Comparison of ENCODE assay signal across 9 mouse cellular contexts in genomic region chr11:54304471-54304873, GRCm38 (mm10). TPM values are rescaled to one million over a fixed set of nuclear protein-coding genes. Genes with fewer than 3 reads are reported as not detected.
A peak's percentile ranks its signal among the peaks of the same experiment; 100 is the strongest.
DNase-seq lines count a peak whose midpoint lies in the region; ATAC-seq and TF ChIP-seq lines count a peak whose summit lies in the region.
"Had no signal": no experiment of that assay in that cellular context is flagged by ENCODE, and none has a peak within 500 bp of the region (broad histone marks: within the 10 kb centered on the region; RNA-seq: fewer than 3 reads in every experiment).

No protein-coding gene starts in this region.

- peak overlapping the region; percentile 69 for H3K4me2 ChIP-seq in forebrain, embryonic 15.5 days (replicated peaks)
- H3K4me2 ChIP-seq in liver, postnatal 0 days (ENCODE audit: low read depth, low read length) = peak overlapping the region; percentile 79

- no peaks in the 10 kb centered on the region for H3K9me3 ChIP-seq in heart, embryonic 10.5 days
- no peaks in the 10 kb centered on the region for H3K9me3 ChIP-seq in ES-E14 (ENCODE audit: control insufficient read depth, insufficient read depth, low read depth, low read length)
- no peaks in the 10 kb centered on the region for H3K9me3 ChIP-seq in forebrain, embryonic 15.5 days
- no peaks in the 10 kb centered on the region for H3K9me3 ChIP-seq in liver, postnatal 0 days (ENCODE audit: low read length)

- no peak for ATAC-seq in forebrain, embryonic 15.5 days (replicated peaks)
- no peak for ATAC-seq in liver, postnatal 0 days
- ATAC-seq in granulocyte monocyte progenitor cell, adult 5-6 weeks (replicated peaks; ENCODE audit: poor library complexity, severe bottlenecking) = no peak

- no peak for TF ChIP-seq CTCF in liver, postnatal 0 days (IDR thresholded peaks at IDR 0.05; ENCODE audit: low read depth)

- DNase-seq in heart, embryonic 10.5 days (ENCODE audit: low spot score) = no peak
- no peak for DNase-seq in heart, postnatal 14 days
- DNase-seq in ES-E14 (ENCODE audit: low read depth, low spot score) = no peak
- DNase-seq in liver, postnatal 0 days = peak; percentile 13
- no peak for DNase-seq in ovary, postnatal 36 days (ENCODE audit: low spot score)
- no peak for DNase-seq in layer of hippocampus, postnatal 36 days

- H3K27ac ChIP-seq in heart, embryonic 10.5 days = no peak overlapping the region; the same call in 1 of the 2 replicates
- no peak overlapping the region for H3K27ac ChIP-seq in ES-E14 (ENCODE audit: insufficient read depth, low read depth, low read length, poor library complexity, severe bottlenecking)
- peak overlapping the region; percentile 86 for H3K27ac ChIP-seq in forebrain, embryonic 15.5 days (replicated peaks)
- no peak overlapping the region for H3K27ac ChIP-seq in liver, postnatal 0 days (ENCODE audit: low read depth)

- peak overlapping the region; percentile 51 for H3K9ac ChIP-seq in ES-E14 (ENCODE audit: insufficient read depth, low read depth, low read length, poor library complexity, severe bottlenecking)
- H3K9ac ChIP-seq in forebrain, embryonic 15.5 days (replicated peaks) = peak overlapping the region; percentile 77
- no peak overlapping the region for H3K9ac ChIP-seq in liver, postnatal 0 days (replicated peaks)

- in situ Hi-C loops in ES-E14 (cut with MboI; ENCODE audit: low sequenced_read_pairs in 2 of 2, unreplicated experiment in 2 of 2) = no loop called here

- no peak for TF ChIP-seq EP300 in liver, postnatal 0 days (IDR thresholded peaks at IDR 0.05; ENCODE audit: low read depth)

- WGBS in heart, embryonic 10.5 days = 3% methylated on average over 7 of the region's 7 CpGs
- WGBS in forebrain, embryonic 15.5 days = 3% methylated on average over 7 of the region's 7 CpGs
- 12% methylated on average over 6 of the region's 7 CpGs for WGBS in liver, postnatal 0 days (ENCODE audit: insufficient replicate concordance)

- peaks cover 51% of the 10 kb centered on the region for H3K27me3 ChIP-seq in heart, embryonic 10.5 days (ENCODE audit: insufficient read depth, poor library complexity, severe bottlenecking)
- H3K27me3 ChIP-seq in forebrain, embryonic 15.5 days = no peaks in the 10 kb centered on the region
- H3K27me3 ChIP-seq in liver, postnatal 0 days (ENCODE audit: insufficient read depth, low read length) = peaks cover 34% of the 10 kb centered on the region

- peak overlapping the region; percentile 70 for H3K4me3 ChIP-seq in heart, embryonic 10.5 days
- peak overlapping the region; percentile 61 to 90 for H3K4me3 ChIP-seq in ES-E14 (ENCODE audit: insufficient read depth in 1 of 2, low read depth in 1 of 2, low read length in 2 of 2, poor library complexity in 1 of 2, severe bottlenecking in 1 of 2)
- H3K4me3 ChIP-seq in forebrain, embryonic 15.5 days = peak overlapping the region; percentile 91
- H3K4me3 ChIP-seq in liver, postnatal 0 days (ENCODE audit: low read depth, low read length) = peak overlapping the region; percentile 47

- peaks cover 12% of the 10 kb centered on the region for H3K4me1 ChIP-seq in heart, embryonic 10.5 days
- H3K4me1 ChIP-seq in ES-E14 (ENCODE audit: control insufficient read depth in 2 of 2, insufficient read depth in 2 of 2, low read length in 2 of 2, poor library complexity in 1 of 2) = peaks cover 0 to 6% of the 10 kb centered on the region in 2 experiments; a peak in 1 of 4 replicates
- H3K4me1 ChIP-seq in forebrain, embryonic 15.5 days = peaks cover 41% of the 10 kb centered on the region
- H3K4me1 ChIP-seq in liver, postnatal 0 days (ENCODE audit: insufficient read depth) = peaks cover 7% of the 10 kb centered on the region; the same call in 1 of the 2 replicates

- H3K36me3 ChIP-seq in heart, embryonic 10.5 days = no peaks in the 10 kb centered on the region
- H3K36me3 ChIP-seq in ES-E14 (ENCODE audit: control insufficient read depth, insufficient read depth, low read length, poor library complexity, severe bottlenecking) = no peaks in the 10 kb centered on the region
- H3K36me3 ChIP-seq in forebrain, embryonic 15.5 days = no peaks in the 10 kb centered on the region
- H3K36me3 ChIP-seq in liver, postnatal 0 days (replicated peaks; ENCODE audit: insufficient read depth, low read length) = no peaks in the 10 kb centered on the region

- intact Hi-C loops in heart, postnatal 14 days (cut with DNase I) = no loop called here

TF ChIP-seq in ES-E14, 5 proteins besides CTCF, POLR2A, EP300 and RAD21:
- TF ChIP-seq CHD2 (IDR thresholded peaks at IDR 0.05; ENCODE audit: low read depth, low read length) (no peak), HCFC1 (IDR thresholded peaks at IDR 0.05; ENCODE audit: borderline replicate concordance, insufficient read depth, low read length) (no peak), ZC3H11A (IDR thresholded peaks at IDR 0.05; ENCODE audit: borderline replicate concordance, low read depth, low read length) (no peak), ZNF384 (IDR thresholded peaks at IDR 0.05; ENCODE audit: low read depth, low read length) (no peak)

RNA-seq across cellular contexts. Expression of gene Acsl6, which starts 0.9 kb away (rescaled TPM):
- 1.1 and 1.2 TPM in 2 replicates for polyA plus RNA-seq in heart, embryonic 10.5 days (2016; fragmentation: Nextera tagmentation; extraction: Ambion mirVana)
- total RNA-seq in heart, postnatal 14 days (2021) = 1 to 10 TPM; 1.2 to 1.5 TPM
- 3.7 and 5.3 TPM in 2 replicates for total RNA-seq in ES-E14 (2012; rRNA removed)
- polyA plus RNA-seq in forebrain, embryonic 15.5 days (2015; fragmentation: Nextera tagmentation; extraction: Ambion mirVana) = 37.2 and 37.5 TPM in 2 replicates
- polyA plus RNA-seq in liver, postnatal 0 days (2015; fragmentation: Nextera tagmentation; extraction: Ambion mirVana) = 0.49 and 0.67 TPM in 2 replicates
- 100 to 1,000 TPM; 181 to 196 TPM for total RNA-seq in layer of hippocampus, postnatal 36 days (2021)
- total RNA-seq in granulocyte monocyte progenitor cell, adult 5-6 weeks (2014; fragmentation: Nextera tagmentation) = not detected in 2 replicates
- total RNA-seq in granulocyte monocyte progenitor cell, adult 5-6 weeks (2017) = not detected in 2 replicates

RNA-seq across cellular contexts. Expression of gene Il3, which starts 37.4 kb away (rescaled TPM):
- polyA plus RNA-seq in heart, embryonic 10.5 days (2016; fragmentation: Nextera tagmentation; extraction: Ambion mirVana) = not detected in 2 replicates
- not detected for total RNA-seq in heart, postnatal 14 days (2021)
- not detected in 2 replicates for total RNA-seq in ES-E14 (2012; rRNA removed)
- polyA plus RNA-seq in forebrain, embryonic 15.5 days (2015; fragmentation: Nextera tagmentation; extraction: Ambion mirVana) = not detected in 2 replicates
- polyA plus RNA-seq in liver, postnatal 0 days (2015; fragmentation: Nextera tagmentation; extraction: Ambion mirVana) = not detected in 2 replicates
- total RNA-seq in layer of hippocampus, postnatal 36 days (2021) = not detected
- total RNA-seq in granulocyte monocyte progenitor cell, adult 5-6 weeks (2014; fragmentation: Nextera tagmentation) = not detected in 2 replicates
- total RNA-seq in granulocyte monocyte progenitor cell, adult 5-6 weeks (2017) = not detected in 2 replicates
- total RNA-seq: common myeloid progenitor, adult 5-6 weeks had no signal

RNA-seq across cellular contexts. Expression of gene Csf2, which starts 55.0 kb away (rescaled TPM):
- polyA plus RNA-seq in heart, embryonic 10.5 days (2016; fragmentation: Nextera tagmentation; extraction: Ambion mirVana) = not detected in 2 replicates
- total RNA-seq in heart, postnatal 14 days (2021) = not detected
- not detected in 2 replicates for total RNA-seq in ES-E14 (2012; rRNA removed)
- polyA plus RNA-seq in forebrain, embryonic 15.5 days (2015; fragmentation: Nextera tagmentation; extraction: Ambion mirVana) = not detected in 2 replicates
- polyA plus RNA-seq in liver, postnatal 0 days (2015; fragmentation: Nextera tagmentation; extraction: Ambion mirVana) = not detected in 2 replicates
- not detected for total RNA-seq in layer of hippocampus, postnatal 36 days (2021)
- not detected in 2 replicates for total RNA-seq in granulocyte monocyte progenitor cell, adult 5-6 weeks (2014; fragmentation: Nextera tagmentation)
- not detected in 2 replicates for total RNA-seq in granulocyte monocyte progenitor cell, adult 5-6 weeks (2017)
- total RNA-seq: common myeloid progenitor, adult 5-6 weeks had no signal

Comparison
In these comparisons a context has a peak if more than half of its experiments do, and no peak if none do; other contexts are left out.
1. RNA of gene Acsl6, which starts 0.9 kb away (total RNA-seq): 181 to 196 TPM in layer of hippocampus, postnatal 36 days; 3.7 to 5.3 TPM in ES-E14, 1.2 to 1.5 TPM in heart, postnatal 14 days and not detected in granulocyte monocyte progenitor cell, adult 5-6 weeks; every median in the first group is over 10 times any median in the second.
2. Peak in every context shown above with its lines, with median percentiles within 50 percentile points of each other: H3K4me3 ChIP-seq.